Mouse (Mus musculus): ENCODE data around the gene Tgfa.

The Tgfa gene

DNA sequence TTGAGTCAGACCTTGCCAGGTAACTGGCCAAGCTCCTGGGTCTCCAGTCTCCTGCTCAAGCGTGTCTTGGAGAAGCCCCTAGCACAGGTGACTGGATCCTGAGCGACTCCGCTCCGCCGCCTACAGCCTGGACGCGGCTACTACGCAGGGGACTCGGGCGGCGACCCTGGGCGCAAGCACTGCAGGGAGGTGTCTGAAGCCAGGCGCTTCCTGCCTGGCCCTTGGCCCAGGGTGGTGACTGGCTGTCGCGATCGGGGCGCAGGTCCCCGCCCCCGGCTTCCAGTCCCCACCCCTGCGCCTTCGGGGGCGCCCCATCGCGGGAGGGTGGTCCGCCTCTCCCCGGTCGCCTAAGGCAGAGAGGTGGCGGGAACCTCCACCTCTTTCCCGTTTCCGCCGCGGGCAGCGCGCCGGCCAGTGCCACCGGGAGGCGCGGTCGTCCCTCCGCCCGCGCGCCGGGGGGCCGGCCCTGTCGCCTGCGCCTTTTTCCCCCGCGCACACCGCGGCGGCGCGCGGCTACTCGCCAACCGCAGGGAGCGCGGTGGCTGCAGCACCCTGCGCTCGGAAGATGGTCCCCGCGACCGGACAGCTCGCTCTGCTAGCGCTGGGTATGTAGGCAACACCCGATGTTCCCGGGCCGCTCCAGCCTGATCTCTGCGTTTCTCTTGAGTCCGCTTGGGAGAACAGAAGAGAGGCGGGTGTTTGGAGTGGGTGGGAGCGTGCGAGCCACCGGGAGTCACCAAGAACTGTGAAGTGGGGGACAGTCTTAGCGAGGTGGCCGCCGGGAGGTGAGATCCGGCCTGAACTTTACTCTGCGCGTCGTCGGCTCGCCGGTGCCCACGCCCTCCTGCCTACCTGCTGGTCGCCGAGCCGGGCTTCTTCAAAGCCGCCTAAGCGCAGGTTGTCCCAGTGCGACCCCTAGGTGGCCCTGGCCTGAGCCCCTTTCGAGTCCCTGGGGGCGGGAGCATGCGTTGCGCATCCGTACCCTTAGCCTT, at the start of gene Tgfa:
Gene Tgfa (plus strand): TSS at position 283 of the 992 bp plus-strand sequence.
- peak; percentile 75 for DNase-seq

DNA sequence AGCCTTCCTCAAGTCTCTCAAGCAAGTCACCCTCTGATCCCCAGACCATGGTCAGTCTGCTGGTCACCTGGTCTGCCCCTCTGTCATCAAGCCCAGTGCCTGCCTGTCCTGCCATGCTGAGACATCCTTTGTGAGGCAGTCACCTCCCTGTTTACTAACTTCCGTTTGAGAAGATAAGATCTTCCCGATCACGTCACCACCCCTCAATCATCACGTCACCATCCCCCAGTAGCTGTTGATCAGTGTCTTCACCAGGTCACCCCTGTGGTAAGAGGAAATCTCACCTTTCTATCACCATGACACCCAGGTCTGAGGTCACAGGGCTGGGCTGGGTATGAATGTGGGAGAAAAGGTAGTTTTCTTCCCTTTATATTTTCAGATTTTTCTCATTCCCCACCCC, 46.5 kb upstream of the Tgfa start:
- no peak for DNase-seq

- no peak for DNase-seq
Measured at GRCm38 (mm10) chr6:86149001-86149400, 46.0 kb upstream of the Tgfa start.

DNA sequence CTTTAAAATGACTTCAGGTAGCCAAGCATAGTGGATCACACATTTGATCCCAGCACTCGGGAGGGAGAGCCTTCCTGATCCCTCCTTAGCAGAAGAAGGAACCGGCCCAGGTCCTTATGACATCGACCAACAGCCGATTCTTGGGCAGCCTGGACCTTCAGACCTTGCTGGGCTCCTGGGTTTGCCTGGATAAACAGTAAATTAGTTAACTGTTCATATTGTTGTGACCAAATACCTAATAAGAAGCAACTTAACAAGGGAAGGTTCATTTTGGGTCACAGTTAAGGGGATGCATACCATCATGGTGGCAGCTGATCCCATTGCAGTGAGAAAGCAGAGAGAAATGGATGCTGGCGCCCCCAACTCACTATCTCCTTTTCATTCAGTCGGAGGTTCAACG, 42.3 kb upstream of the Tgfa start:
- DNase-seq = no peak

GRCm38 (mm10) chr6:86153436-86153990, 41.5 kb upstream of the Tgfa start:
- DNase-seq = peak; percentile 25

- no peak for DNase-seq
Measured at GRCm38 (mm10) chr6:86154006-86154405, 41.0 kb upstream of the Tgfa start.

GRCm38 (mm10) chr6:86154481-86154880, 40.5 kb upstream of the Tgfa start:
- no peak for DNase-seq

DNA sequence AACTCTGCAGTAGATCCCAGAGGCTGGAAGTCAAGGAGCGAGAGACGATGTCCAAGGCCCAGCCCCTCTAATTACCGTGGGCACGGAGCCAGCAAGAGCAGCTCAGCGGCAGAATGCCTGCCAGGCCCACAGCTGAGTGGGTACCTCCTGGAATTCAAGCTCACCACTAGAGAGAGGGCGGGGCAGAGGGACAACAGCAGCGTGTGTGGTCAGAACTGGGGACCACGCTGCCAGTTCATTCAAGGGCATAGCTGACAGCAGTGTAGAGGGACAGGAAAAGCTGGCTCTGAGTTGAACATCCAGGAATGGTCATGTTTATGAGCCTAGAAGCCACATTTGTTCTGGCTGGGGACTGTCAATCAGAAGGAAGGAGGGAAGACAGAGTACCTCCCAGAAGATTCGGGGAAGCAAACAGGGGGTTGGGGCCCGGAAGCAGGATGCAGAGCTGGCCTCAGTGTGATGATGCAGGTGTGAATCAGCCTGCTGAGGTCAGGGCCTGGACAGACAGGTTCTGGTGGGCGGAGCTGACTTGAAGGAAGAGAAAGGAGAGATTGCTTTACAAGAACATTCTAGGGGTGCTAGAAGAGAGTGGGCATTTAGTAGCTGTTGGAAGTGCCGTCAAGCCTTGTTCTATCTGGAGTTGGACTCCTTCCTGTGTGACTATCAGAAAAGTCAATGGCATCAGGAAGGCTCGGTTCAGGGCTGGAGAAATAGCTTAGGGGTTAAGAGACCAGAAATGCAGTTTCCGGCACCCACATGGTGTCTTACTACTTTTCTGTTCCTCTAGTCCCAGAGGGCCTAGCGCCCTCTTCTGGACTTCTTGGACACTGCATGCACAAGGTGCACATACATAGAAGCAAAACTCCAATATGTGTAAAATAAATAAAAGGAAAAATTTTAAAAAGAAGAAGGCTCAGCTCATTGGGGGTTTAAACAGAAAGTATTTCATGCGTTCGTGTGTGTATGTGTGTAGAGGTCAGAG, 37.5 kb upstream of the Tgfa start:
- DNase-seq = peak; percentile 81

- DNase-seq = no peak
Measured at GRCm38 (mm10) chr6:86160878-86161277, 34.1 kb upstream of the Tgfa start.

GRCm38 (mm10) chr6:86161586-86161985, 33.4 kb upstream of the Tgfa start:
- no peak for DNase-seq

- no peak for DNase-seq
Measured at GRCm38 (mm10) chr6:86164028-86164427, 31.0 kb upstream of the Tgfa start.

GRCm38 (mm10) chr6:86166426-86166825, 28.6 kb upstream of the Tgfa start:
- no peak for DNase-seq

- no peak for DNase-seq
Measured at GRCm38 (mm10) chr6:86167851-86168250, 27.2 kb upstream of the Tgfa start.

DNA sequence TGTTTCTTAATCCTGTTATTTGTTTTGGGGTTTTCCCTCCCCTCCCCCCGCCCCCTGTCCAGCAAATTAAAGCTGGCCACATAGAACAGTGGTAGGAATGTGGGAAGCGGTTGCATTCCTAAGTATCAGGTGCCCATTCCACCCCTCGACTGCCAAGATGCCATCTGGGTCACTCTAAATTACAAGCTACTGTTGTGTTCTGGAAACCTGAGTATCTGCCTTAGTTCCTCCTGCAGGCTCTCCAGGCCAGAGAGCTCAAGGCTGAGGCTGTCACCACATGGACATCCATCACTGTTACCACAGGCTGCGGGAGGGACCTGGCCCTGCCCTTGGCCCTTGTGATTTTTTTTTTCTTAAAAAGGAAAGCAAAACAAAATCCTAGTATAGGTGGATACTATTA, 25.9 kb upstream of the Tgfa start:
- no peak for DNase-seq

DNA sequence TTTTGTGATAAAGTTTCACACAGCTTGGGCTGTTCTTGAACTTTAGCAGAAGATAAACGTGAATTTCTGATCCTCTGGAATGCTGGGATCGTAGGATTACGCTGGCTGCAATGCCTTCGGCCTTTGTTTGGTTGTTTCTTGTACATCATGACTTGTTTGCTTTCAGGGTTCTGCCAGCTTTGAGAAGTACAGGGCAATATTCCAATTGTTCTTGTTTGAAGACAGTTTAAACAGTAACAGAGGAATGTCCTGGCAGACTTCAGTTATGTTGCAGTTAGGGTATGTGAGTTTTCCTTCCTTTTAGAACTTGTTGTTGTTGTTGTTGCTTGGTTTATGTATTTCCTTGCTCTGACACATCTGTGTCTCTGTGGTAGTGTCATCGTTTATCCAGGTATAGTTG, 18.8 kb upstream of the Tgfa start:
- DNase-seq = no peak

DNA sequence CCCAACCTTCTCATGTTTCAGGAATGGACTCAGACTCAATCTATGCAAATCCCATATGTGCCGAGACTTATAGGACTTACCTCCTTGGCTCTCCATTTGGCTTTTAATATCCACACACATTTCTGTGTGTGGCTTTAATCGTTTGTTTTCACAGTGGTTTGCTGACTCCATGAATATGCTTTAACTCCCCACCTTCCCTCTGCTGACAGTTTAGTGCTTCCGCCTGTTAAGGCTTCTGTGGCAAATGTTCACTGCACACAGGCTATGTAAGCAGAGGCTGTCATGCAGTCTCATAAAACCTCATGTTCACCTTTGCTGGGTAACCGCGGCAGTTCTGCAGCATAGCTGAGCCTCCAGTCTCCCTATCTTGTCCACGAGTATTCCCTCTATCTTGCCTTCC, 18.3 kb upstream of the Tgfa start:
- no peak for DNase-seq

GRCm38 (mm10) chr6:86177331-86177982, 17.6 kb upstream of the Tgfa start:
- no peak for DNase-seq

- peak; percentile 27 for DNase-seq
Measured at GRCm38 (mm10) chr6:86180617-86181016, 14.4 kb upstream of the Tgfa start.

- no peak for DNase-seq
Measured at GRCm38 (mm10) chr6:86182016-86182415, 13.0 kb upstream of the Tgfa start.

DNA sequence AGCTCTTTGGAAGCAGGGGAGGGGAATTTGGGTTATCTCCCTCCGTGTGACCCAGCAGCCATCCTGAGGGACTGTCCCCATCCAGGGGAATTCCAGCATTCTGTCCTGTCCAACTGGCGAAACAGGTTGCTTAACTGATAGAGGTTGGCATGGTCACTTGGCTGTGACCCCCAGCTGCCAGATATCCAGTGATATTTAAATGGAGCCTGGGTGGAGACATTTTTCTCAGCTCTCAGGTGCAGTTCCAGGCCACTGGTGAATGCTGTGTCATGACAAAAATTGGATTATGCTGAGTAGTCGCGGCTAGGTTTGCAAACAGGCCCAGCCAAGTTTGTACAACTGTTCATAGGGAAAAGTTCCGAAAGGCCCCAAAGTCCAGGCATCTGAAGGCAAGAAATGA, 12.4 kb upstream of the Tgfa start:
- DNase-seq = no peak

GRCm38 (mm10) chr6:86186106-86186955, 8.7 kb upstream of the Tgfa start:
- no peak for DNase-seq

Measured in lung, postnatal 10 days (tissue).